Mouse (Mus musculus) neutrophil, adult 5-6 weeks (primary cell): ENCODE measurements around the gene Tmem205. TPM values are rescaled to one million over a fixed set of nuclear protein-coding genes. Genes with fewer than 3 reads are reported as not detected.

ENCODE experiments used
- ATAC-seq: fragments of 151-379, 151-347 bp; 2 replicates; pipeline ENCODE4 v1.8.0; 2017; ENCODE audit warnings: mild to moderate bottlenecking, moderate TSS enrichment; ENCODE audit not compliant: insufficient number of reproducible peaks, poor library complexity, low FRiP score, severe bottlenecking; ENCODE audit errors: extremely low read depth
- total RNA-seq: library from RNA; stranded (forward); fragments of 200-1000 nt; gene quantifications from 2 replicates; pipeline ENCODE4 v1.2.3, GENCODE M21; 2017

Tmem205 gene
- total RNA-seq, 1 experiment from 2014 or later: 1.6 TPM

DNA sequence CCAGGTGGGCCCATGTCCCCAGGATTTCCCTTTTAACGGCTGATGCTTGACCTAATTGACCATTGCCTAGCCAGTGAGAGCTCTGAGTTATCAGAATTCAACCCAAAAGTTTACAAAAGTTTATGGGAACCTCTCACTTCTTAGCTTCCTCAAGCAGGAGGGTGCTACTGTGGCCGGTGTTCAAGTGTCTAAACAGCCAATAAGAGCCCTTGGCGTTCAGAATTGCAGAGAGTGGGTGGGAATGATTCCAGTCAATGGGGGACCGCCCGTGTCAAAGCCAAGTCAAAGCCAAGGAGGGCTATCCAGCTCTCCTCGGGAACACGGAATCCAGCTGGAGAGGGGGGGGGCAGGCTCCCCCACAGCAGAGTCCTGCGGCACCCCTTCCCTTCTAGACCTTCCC, 20.8 kb upstream of the Tmem205 start:
- ATAC-seq: no peak

DNA sequence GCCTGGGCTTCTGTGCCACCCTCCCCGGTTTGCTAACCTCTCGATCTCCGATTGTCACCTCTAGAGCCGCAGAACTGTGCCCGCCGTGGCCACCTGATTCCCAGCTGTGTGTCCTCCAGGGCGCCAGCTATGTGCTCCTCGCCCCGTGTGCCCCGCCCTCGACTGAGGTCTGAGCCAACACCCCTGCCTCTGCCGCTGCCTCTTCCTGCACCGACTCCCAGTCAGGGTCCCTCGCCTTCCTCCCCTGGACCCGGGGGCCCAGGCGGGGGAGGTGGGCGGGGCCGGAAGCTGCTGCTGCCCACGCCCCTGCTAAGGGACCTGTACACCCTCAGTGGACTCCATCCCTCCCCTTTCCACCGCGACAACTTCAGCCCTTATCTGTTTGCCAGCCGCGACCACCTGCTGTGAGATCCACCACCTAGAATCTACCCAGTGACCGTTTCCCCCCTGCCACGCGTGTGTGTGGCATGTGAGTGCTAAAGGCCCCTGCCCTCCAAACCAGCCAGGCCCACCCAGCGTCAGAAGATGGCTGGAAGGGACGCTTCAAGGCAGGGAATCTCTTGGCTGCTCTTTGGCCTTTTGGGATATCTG, 20.3 kb upstream of the Tmem205 start:
- ATAC-seq: no peak

DNA sequence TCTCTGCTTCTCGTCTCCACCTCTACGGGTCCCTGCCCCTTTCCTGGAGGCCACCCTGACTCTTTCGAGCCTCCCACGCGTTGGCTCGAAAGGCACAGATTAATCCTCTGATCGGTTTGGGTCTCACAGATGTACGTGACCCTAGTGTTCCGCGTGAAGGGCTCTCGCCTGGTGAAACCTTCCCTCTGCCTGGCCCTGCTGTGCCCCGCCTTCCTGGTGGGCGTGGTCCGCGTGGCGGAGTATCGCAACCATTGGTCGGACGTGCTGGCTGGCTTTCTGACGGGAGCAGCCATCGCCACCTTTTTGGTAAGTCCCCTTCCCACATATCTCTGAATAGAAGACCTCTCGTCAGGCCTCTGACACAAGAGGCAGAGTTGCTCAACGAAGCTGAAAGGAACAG, 16.9 kb upstream of the Tmem205 start:
- no peak for ATAC-seq

- no peak for ATAC-seq
Measured at GRCm38 (mm10) chr9:21943638-21944037, 16.3 kb upstream of the Tmem205 start.

- ATAC-seq: no peak
Measured at GRCm38 (mm10) chr9:21943046-21943445, 15.7 kb upstream of the Tmem205 start.

- ATAC-seq: no peak
Measured at GRCm38 (mm10) chr9:21938234-21938855, 11.0 kb upstream of the Tmem205 start.

DNA sequence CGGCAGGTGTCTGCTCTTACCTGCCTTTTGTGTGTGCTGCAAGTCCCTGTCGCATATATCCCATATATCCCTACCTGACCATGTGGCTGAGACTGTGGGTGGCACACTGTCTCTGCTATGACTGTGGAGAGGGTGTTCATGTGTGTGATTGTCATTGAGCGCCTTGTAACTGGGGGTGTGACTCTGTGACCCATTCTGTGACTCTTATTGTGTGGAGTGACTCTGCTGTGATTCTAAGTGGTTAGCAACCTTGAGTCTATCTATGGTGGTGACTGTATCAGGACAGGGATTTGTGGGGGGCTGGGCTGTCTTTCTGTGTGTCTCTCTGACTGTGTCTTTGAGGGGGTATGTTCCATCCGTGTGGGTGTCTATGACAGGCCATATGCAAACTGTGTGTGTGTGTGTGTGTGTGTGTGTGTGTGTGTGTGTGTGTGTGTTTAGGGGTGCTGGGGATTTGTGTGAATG, 10.4 kb upstream of the Tmem205 start:
- no peak for ATAC-seq

DNA sequence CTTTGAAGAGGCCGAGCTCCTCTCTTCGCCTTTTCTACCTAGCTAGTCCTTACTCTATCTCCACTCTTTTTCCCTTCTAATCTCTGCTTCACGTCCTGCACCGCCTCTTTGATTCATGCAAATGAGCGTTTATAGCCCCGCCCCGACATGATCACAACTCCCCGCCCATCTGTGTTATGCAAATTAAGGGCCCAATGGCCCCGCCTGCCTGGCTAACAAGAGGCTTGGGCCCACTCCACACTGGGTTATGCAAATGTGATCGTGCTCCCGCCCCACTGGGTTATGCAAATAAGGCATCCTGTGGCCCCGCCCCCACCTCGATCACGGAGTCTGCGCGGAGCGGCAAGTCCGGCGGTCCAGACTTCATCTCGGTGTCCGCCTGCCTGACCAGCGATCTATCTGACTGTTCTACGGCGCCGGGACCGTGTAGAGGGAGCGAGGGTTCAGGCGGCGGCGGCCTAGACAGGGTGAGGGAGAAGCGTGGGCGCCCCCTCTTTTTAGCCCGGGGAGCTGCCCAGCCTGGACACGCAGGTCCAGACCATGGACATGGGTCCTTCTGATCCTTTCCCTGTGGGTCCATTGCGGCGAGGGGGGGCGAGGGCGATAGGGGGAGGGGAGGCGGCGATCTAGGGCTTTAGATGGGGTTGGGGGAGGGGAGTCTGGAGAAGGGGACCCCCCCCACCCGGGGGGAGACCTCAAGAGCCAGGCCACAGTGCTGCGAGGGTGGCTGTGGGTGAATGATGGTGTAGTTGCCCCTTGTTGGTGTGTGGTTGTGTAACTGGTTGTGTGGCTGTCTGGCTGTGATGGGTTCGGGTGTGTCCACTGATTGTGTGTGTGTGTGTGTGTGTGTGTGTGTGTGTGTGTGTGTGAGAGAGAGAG, 9.6 kb upstream of the Tmem205 start, which contains the start of gene Plppr2:
Plppr2 (plus strand) TSS at position 342 of the 879 bp plus-strand sequence.
- peak; percentile 67 for ATAC-seq

DNA sequence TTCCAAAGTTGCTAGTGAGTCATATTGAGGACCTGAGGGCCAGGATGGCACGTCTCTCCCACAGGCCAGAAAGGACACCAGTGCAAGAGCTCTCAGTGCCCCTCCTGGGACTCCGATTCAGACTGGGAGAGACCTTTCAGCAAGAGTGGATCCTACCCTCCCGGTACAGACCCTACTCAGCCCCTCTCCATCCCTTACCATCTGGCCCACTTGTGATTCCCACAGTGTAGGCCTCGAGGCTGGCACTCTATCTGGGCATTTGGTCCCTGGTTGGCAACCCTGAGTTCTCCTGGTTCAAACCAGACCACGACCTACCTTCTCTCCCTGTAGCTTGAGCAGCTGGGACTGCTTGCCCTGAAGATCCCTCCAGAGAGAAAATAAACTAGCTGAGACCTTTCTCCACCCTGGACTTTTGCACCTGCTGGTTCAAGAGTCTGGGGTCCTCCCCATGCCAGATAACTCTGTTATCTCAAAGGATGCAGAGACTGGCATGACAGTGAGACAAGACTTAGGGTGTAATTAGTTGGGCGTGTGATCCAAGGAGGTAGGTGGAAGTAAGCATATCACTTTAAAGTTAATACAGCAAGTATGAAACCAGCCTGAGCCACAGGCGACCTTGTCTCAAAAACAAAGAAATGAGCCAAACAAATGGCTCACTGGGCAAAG, 8.2 kb upstream of the Tmem205 start:
- no peak for ATAC-seq

DNA sequence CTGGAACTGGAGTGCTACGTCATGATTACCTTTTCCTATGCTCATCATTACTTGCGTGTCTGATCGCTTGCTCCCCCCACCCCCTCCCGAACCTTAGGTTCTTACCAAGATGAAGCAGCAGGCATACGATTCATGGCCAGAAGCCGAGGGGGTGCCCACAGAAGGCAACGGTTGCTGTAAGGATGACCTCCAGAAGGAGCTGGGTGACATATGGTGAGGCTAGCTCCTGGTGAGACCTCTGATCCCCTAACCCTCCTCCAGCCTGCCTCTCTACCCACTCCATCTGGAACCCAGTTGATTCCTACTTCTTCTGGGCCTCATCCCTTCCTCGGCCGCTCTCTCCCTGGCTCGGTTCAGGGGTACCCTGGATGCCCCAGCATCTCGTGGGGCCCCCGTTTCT, 6.7 kb upstream of the Tmem205 start:
- ATAC-seq: no peak

GRCm38 (mm10) chr9:21932445-21933137, 5.2 kb upstream of the Tmem205 start:
- ATAC-seq: no peak

GRCm38 (mm10) chr9:21932006-21932405, 4.7 kb upstream of the Tmem205 start:
- ATAC-seq: no peak

DNA sequence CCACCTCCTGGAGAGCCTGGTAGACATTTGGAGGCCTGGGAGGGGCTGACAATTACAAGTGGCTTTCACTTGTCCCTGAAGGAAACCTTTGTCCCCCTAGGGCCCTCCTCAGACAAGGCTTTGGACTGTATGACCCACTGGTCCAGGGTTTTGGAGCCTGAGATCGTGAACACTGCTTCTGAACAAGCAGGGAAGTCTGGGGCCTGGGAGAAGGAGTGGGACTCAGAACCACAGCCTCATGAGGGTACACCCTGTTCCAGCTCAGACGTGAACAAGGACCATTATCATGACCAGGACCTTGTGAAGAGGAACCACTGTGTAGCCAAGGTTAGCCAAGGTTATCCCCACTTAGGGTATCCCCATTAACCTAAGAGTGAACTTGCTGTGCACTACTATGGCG, 1.9 kb upstream of the Tmem205 start:
- ATAC-seq: no peak

DNA sequence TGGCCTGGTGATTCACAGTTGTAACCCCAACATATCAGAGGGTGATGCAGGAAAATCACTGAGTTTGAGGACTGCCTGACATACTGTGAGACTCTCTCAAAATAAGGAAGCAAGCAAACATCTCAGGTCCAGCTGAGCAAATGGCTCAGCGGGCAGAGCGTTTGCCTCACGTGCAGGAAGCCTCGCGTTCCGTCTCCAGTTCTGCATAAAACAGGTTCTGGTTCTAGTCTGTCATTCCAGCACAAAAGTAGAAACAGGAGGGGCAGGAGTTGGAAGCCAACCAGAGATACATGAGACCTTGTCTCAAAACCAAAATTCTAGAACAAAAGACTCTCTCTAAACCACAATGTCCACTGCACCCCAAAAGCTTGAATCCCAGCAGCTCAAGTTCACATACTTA, 572 bp downstream of the Tmem205 start:
- no peak for ATAC-seq

GRCm38 (mm10) chr9:21926155-21926554, 1.2 kb downstream of the Tmem205 start:
- ATAC-seq: no peak

- ATAC-seq: no peak
Measured at GRCm38 (mm10) chr9:21925506-21925905, 1.9 kb downstream of the Tmem205 start.

GRCm38 (mm10) chr9:21925034-21925433, 2.3 kb downstream of the Tmem205 start:
- no peak for ATAC-seq

GRCm38 (mm10) chr9:21924099-21924493, 3.3 kb downstream of the Tmem205 start:
- peak; percentile 64 for ATAC-seq
